Mouse (Mus musculus) heart, embryonic 13.5 days (tissue): ENCODE results near the gene Thap7. TPM values are rescaled to one million over a fixed set of nuclear protein-coding genes. Genes with fewer than 3 reads are reported as not detected.
"Not testable (repeated sequence)": the region's sequence is repeated elsewhere in the genome, so short reads cannot be mapped to it uniquely, and the experiment has no call there.

Experiments used
- ATAC-seq: fragments of 200-750 bp; cut with Nextera tagmentation; 2 replicates; pipeline ENCODE4 v1.8.0; 2017; ENCODE audit warnings: moderate TSS enrichment; ENCODE audit not compliant: insufficient number of reproducible peaks, low FRiP score, low TSS enrichment; ENCODE audit errors: extremely low read depth
- H3K27ac ChIP-seq: fragments of 300-500 bp; sonication (generic); replicated peaks from 2 replicates; pipeline ENCODE4 v1.5.1; 2015; ENCODE audit warnings: moderate library complexity, mild to moderate bottlenecking, inconsistent platforms
- H3K27me3 ChIP-seq: fragments of 300-500 bp; sonication (generic); replicated peaks from 2 replicates; pipeline ENCODE4 v1.6.1; 2015; ENCODE audit warnings: mild to moderate bottlenecking, inconsistent platforms
- H3K36me3 ChIP-seq: fragments of 300-500 bp; sonication (generic); 2 replicates; pipeline ENCODE4 v1.6.1; 2015; ENCODE audit warnings: mild to moderate bottlenecking, inconsistent platforms
- H3K4me1 ChIP-seq: fragments of 300-500 bp; sonication (generic); 2 replicates; pipeline ENCODE4 v1.6.1; 2015; ENCODE audit warnings: inconsistent platforms
- H3K4me2 ChIP-seq: fragments of 300-500 bp; sonication (generic); 2 replicates; pipeline ENCODE4 v1.6.1; 2015; ENCODE audit warnings: inconsistent platforms, mild to moderate bottlenecking, moderate library complexity
- H3K4me3 ChIP-seq: fragments of 300-500 bp; sonication (generic); 2 replicates; pipeline ENCODE4 v1.5.1; 2015; ENCODE audit warnings: moderate library complexity, mild to moderate bottlenecking, inconsistent platforms
- H3K9ac ChIP-seq: fragments of 300-500 bp; sonication (generic); 2 replicates; pipeline ENCODE4 v1.6.1; 2015; ENCODE audit warnings: inconsistent platforms, mild to moderate bottlenecking, moderate library complexity
- H3K9me3 ChIP-seq: fragments of 300-500 bp; sonication (generic); 2 replicates; pipeline ENCODE4 v1.6.1; 2016; ENCODE audit warnings: inconsistent platforms
- WGBS: fragments of 180-500 bp; shearing (Covaris S2); methylation state at CpG from one replicate; pipeline ENCODE4 v1.1.7; 2015; ENCODE audit warnings: mixed read lengths; 5-methylcytosine and 5-hydroxymethylcytosine counted together
- polyA plus RNA-seq: library from polyadenylated mRNA; unstranded; fragments of >200 nt; fragmentation: Nextera tagmentation; extraction: Ambion mirVana; gene quantifications from 2 replicates; pipeline ENCODE4 v1.2.1, GENCODE M21; 2015

The Thap7 gene
- polyA plus RNA-seq, 1 experiment from 2014 or later, result 35.4 TPM

GRCm38 (mm10) chr16:17558811-17559210, 27.9 kb upstream of the Thap7 start:
- H3K27ac ChIP-seq, result peak overlapping the region; percentile 51

GRCm38 (mm10) chr16:17557947-17558480, 27.1 kb upstream of the Thap7 start:
- Histone ChIP-seq H3K9ac (peak overlapping the region; percentile 62), H3K36me3 (no peaks in the 10 kb centered on the region), H3K27me3 (peaks cover 9% of the 10 kb centered on the region; the same call in 1 of the 2 replicates), H3K4me3 (peak overlapping the region; percentile 11; the same call in 1 of the 2 replicates), H3K9me3 (no peaks in the 10 kb centered on the region), H3K27ac (peak overlapping the region; percentile 51), H3K4me2 (peak overlapping the region; percentile 57), H3K4me1 (peaks cover 65% of the 10 kb centered on the region)
- 0% methylated on average over 5 of the region's 5 CpGs for WGBS
- no peak for ATAC-seq

More at GRCm38 (mm10) chr16:17558811-17559210, 27.9 kb upstream of the Thap7 start:
- Histone ChIP-seq H3K4me3 (peak overlapping the region; percentile 11), H3K4me1 (peaks cover 61% of the 10 kb centered on the region), H3K9ac (peak overlapping the region; percentile 62), H3K4me2 (peak overlapping the region; percentile 57), H3K36me3 (no peaks in the 10 kb centered on the region), H3K9me3 (no peaks in the 10 kb centered on the region), H3K27me3 (peaks cover 10% of the 10 kb centered on the region; the same call in 1 of the 2 replicates)
- WGBS, result 1% methylated on average over 5 of the region's 5 CpGs
- no peak for ATAC-seq

- WGBS, result 50% methylated on average over 4 of the region's 4 CpGs
- Histone ChIP-seq H3K27me3 (no peaks in the 10 kb centered on the region; the same call in 1 of the 2 replicates), H3K27ac (no peak overlapping the region), H3K4me3 (no peak overlapping the region), H3K4me2 (no peak overlapping the region), H3K4me1 (peaks cover 57% of the 10 kb centered on the region), H3K9ac (no peak overlapping the region), H3K9me3 (no peaks in the 10 kb centered on the region), H3K36me3 (no peaks in the 10 kb centered on the region)
- no peak for ATAC-seq
Measured at GRCm38 (mm10) chr16:17556907-17557306, 26.0 kb upstream of the Thap7 start.

GRCm38 (mm10) chr16:17556180-17556579, 25.2 kb upstream of the Thap7 start:
- no peak overlapping the region for H3K9ac ChIP-seq

GRCm38 (mm10) chr16:17554702-17555101, 23.8 kb upstream of the Thap7 start:
- peak overlapping the region; percentile 44 for H3K4me3 ChIP-seq
- H3K27ac ChIP-seq, result peak overlapping the region; percentile 87
- H3K9ac ChIP-seq, result peak overlapping the region; percentile 70
- not testable (repeated sequence) for H3K27me3 ChIP-seq, H3K9me3 ChIP-seq, H3K36me3 ChIP-seq
- peak overlapping the region; percentile 71 for H3K4me2 ChIP-seq
- peak; percentile 40; the same call in 1 of the 2 replicates for ATAC-seq
- H3K4me1 ChIP-seq, result peaks cover 42% of the 10 kb centered on the region
- 9% methylated on average over 4 of the region's 4 CpGs for WGBS

More at GRCm38 (mm10) chr16:17556180-17556579, 25.2 kb upstream of the Thap7 start:
- ATAC-seq, result no peak
- H3K4me1 ChIP-seq, result peaks cover 50% of the 10 kb centered on the region
- no peaks in the 10 kb centered on the region for H3K9me3 ChIP-seq
- no peak overlapping the region for H3K4me2 ChIP-seq
- H3K36me3 ChIP-seq, result no peaks in the 10 kb centered on the region
- 89% methylated on average over 4 of the region's 4 CpGs for WGBS
- H3K27ac ChIP-seq, result no peak overlapping the region
- no peaks in the 10 kb centered on the region; the same call in 1 of the 2 replicates for H3K27me3 ChIP-seq
- no peak overlapping the region for H3K4me3 ChIP-seq

- peak overlapping the region; percentile 87 for H3K27ac ChIP-seq
- peak overlapping the region; percentile 71 for H3K4me2 ChIP-seq
- peak overlapping the region; percentile 44 for H3K4me3 ChIP-seq
- H3K9ac ChIP-seq, result peak overlapping the region; percentile 70
- peak; percentile 87 for ATAC-seq
- H3K4me1 ChIP-seq, result peaks cover 40% of the 10 kb centered on the region
- H3K9me3 ChIP-seq, result no peaks in the 10 kb centered on the region
- 6% methylated on average over 18 of the region's 18 CpGs for WGBS
- peaks cover 4% of the 10 kb centered on the region; the same call in 1 of the 2 replicates for H3K27me3 ChIP-seq
- no peaks in the 10 kb centered on the region for H3K36me3 ChIP-seq
Measured at GRCm38 (mm10) chr16:17553910-17554685, 23.2 kb upstream of the Thap7 start.

GRCm38 (mm10) chr16:17552837-17553236, 21.9 kb upstream of the Thap7 start:
- H3K4me3 ChIP-seq, result no peak overlapping the region
- ATAC-seq, result no peak
- no peak overlapping the region for H3K27ac ChIP-seq
- no peaks in the 10 kb centered on the region for H3K36me3 ChIP-seq
- WGBS, result 62% methylated on average over 7 of the region's 7 CpGs
- H3K4me2 ChIP-seq, result no peak overlapping the region
- peaks cover 27% of the 10 kb centered on the region for H3K4me1 ChIP-seq
- H3K9me3 ChIP-seq, result no peaks in the 10 kb centered on the region
- no peak overlapping the region for H3K9ac ChIP-seq
- H3K27me3 ChIP-seq, result peaks cover 4% of the 10 kb centered on the region; the same call in 1 of the 2 replicates

GRCm38 (mm10) chr16:17542632-17543031, 11.7 kb upstream of the Thap7 start:
- Histone ChIP-seq H3K4me2 (no peak overlapping the region), H3K4me1 (no peaks in the 10 kb centered on the region), H3K9ac (no peak overlapping the region), H3K27me3 (peaks cover 40% of the 10 kb centered on the region), H3K9me3 (no peaks in the 10 kb centered on the region), H3K36me3 (no peaks in the 10 kb centered on the region), H3K4me3 (no peak overlapping the region), H3K27ac (no peak overlapping the region)
- 71% methylated on average over 2 of the region's 2 CpGs for WGBS
- no peak for ATAC-seq

- H3K4me2 ChIP-seq, result no peak overlapping the region
- no peaks in the 10 kb centered on the region for H3K36me3 ChIP-seq
- H3K9me3 ChIP-seq, result no peaks in the 10 kb centered on the region
- 76% methylated on average over 3 of the region's 3 CpGs for WGBS
- H3K27me3 ChIP-seq, result peaks cover 30% of the 10 kb centered on the region
- peaks cover 5% of the 10 kb centered on the region for H3K4me1 ChIP-seq
- no peak overlapping the region for H3K4me3 ChIP-seq
- H3K27ac ChIP-seq, result no peak overlapping the region
- H3K9ac ChIP-seq, result no peak overlapping the region
- no peak for ATAC-seq
Measured at GRCm38 (mm10) chr16:17536584-17536983, 5.6 kb upstream of the Thap7 start.

GRCm38 (mm10) chr16:17532676-17533329, 1.9 kb upstream of the Thap7 start:
- Histone ChIP-seq H3K36me3 (peaks cover 13% of the 10 kb centered on the region), H3K9me3 (no peaks in the 10 kb centered on the region), H3K4me1 (peaks cover 19% of the 10 kb centered on the region), H3K27me3 (0 out of 2 replicates have a peak, but pooled peaks cover 8% of the 10 kb centered on the region), H3K27ac (no peak overlapping the region), H3K9ac (no peak overlapping the region), H3K4me3 (no peak overlapping the region), H3K4me2 (no peak overlapping the region)
- 63% methylated on average over 14 of the region's 14 CpGs for WGBS
- ATAC-seq, result no peak

GRCm38 (mm10) chr16:17532271-17532670, 1.3 kb upstream of the Thap7 start:
- Histone ChIP-seq H3K9me3 (no peaks in the 10 kb centered on the region), H3K4me1 (peaks cover 19% of the 10 kb centered on the region), H3K9ac (no peak overlapping the region), H3K4me2 (no peak overlapping the region), H3K27ac (no peak overlapping the region), H3K4me3 (no peak overlapping the region), H3K36me3 (peaks cover 18% of the 10 kb centered on the region), H3K27me3 (0 out of 2 replicates have a peak, but pooled peaks cover 8% of the 10 kb centered on the region)
- 51% methylated on average over 4 of the region's 4 CpGs for WGBS
- ATAC-seq, result no peak
